Comparison of ENCODE assay signal across 33 mouse cellular contexts in the genomic region with DNA sequence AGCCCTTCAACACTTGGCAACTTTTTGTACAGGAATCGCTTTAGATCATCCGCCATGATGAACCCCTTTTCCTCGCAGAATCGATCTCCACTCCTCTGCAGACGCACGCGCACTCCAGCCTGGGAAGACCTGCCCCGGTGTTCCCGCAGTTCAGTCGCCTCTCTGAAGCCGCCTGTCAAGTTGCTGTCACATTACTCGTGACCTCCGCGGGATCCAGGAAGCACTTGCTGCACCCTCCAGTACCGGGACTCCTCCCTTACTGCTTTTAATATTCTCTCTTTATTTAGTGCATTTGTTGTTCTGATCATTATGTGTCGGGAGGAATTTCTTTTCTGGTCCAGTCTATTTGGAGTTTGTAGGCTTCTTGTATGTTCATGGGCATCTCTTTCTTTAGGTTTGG. TPM values are rescaled to one million over a fixed set of nuclear protein-coding genes. Genes with fewer than 3 reads are reported as not detected.
DNase-seq lines count a peak whose midpoint lies in the region; ATAC-seq lines count a peak whose summit lies in the region.
"Had no signal": no experiment of that assay in that cellular context is flagged by ENCODE, and none has a peak within 500 bp of the region (broad histone marks: within the 10 kb centered on the region; RNA-seq: fewer than 3 reads in every experiment).

No protein-coding gene starts in this region.

- DNase-seq in ES-CJ7 (ENCODE audit: low read depth, low spot score) (peak; percentile 17), R1 (ENCODE audit: low read depth, low spot score) (peak; percentile 31)

- peak; percentile 77 for ATAC-seq in common myeloid progenitor, adult 5-6 weeks (replicated peaks; ENCODE audit: low read depth, poor library complexity, severe bottlenecking)
- ATAC-seq in frontal cortex, adult (ENCODE audit: low TSS enrichment), result 0 out of 2 replicates have a peak, but pooled peaks have one; percentile 64
- ATAC-seq in inflammation-experienced regulatory T-cells, adult 6 months, result peak; percentile 54
- peak; percentile 87 for ATAC-seq in megakaryocyte progenitor cell, adult 5-6 weeks (replicated peaks; ENCODE audit: poor library complexity)
- ATAC-seq in neutrophil, adult 5-6 weeks (ENCODE audit: extremely low read depth, insufficient number of reproducible peaks, low FRiP score, poor library complexity, severe bottlenecking), result peak; percentile 75; the same call in 1 of the 2 replicates

RNA-seq across cellular contexts. Expression of gene Olfr670, which starts 12.2 kb away (rescaled TPM):
- not detected in 2 replicates for total RNA-seq in common myeloid progenitor, adult 5-6 weeks (2017)
- polyA plus RNA-seq in inflammation-experienced regulatory T-cells, adult 6 months (2017; shearing (Covaris generic)), result not detected
- not detected in 2 replicates for total RNA-seq in megakaryocyte progenitor cell, adult 5-6 weeks (2015)
- not detected in 2 replicates for total RNA-seq in megakaryocyte progenitor cell, adult 5-6 weeks (2017)
- not detected in 2 replicates for total RNA-seq in neutrophil, adult 5-6 weeks (2017)
- total RNA-seq: adrenal gland, adult 18-20 months; adrenal gland, postnatal 10 days; adrenal gland, postnatal 36 days; gastrocnemius, adult 2 months; gastrocnemius, postnatal 14 days; gastrocnemius, postnatal 4 days; heart, adult 18-20 months; heart, postnatal 10 days; heart, postnatal 36 days; hindbrain, postnatal 0 days had no signal
- polyA plus RNA-seq: C2C12; embryonic facial prominence, embryonic 12.5 days; embryonic facial prominence, embryonic 15.5 days; erythroblast, embryonic 14.5 days; forebrain, embryonic 10.5 days; forebrain, embryonic 13.5 days; forebrain, embryonic 16.5 days; frontal cortex, adult 2 months; heart, embryonic 12.5 days; heart, embryonic 15.5 days; hindbrain, embryonic 11.5 days; hindbrain, embryonic 14.5 days; hindbrain, postnatal 0 days; intestine, embryonic 14.5 days; intestine, postnatal 0 days; kidney, adult 2 months; Patski had no signal

RNA-seq across cellular contexts. Expression of gene Olfr669, which starts 16.2 kb away (rescaled TPM):
- total RNA-seq in common myeloid progenitor, adult 5-6 weeks (2017), result not detected in 2 replicates
- polyA plus RNA-seq in inflammation-experienced regulatory T-cells, adult 6 months (2017; shearing (Covaris generic)), result not detected
- total RNA-seq in megakaryocyte progenitor cell, adult 5-6 weeks (2015), result not detected in 2 replicates
- total RNA-seq in megakaryocyte progenitor cell, adult 5-6 weeks (2017), result not detected in 2 replicates
- 0.35 TPM in 1 of 2 replicates, not detected in the other for total RNA-seq in neutrophil, adult 5-6 weeks (2017)
- total RNA-seq: adrenal gland, adult 18-20 months; adrenal gland, postnatal 10 days; adrenal gland, postnatal 36 days; gastrocnemius, adult 2 months; gastrocnemius, postnatal 14 days; gastrocnemius, postnatal 4 days; heart, adult 18-20 months; heart, postnatal 10 days; heart, postnatal 36 days; hindbrain, postnatal 0 days had no signal
- polyA plus RNA-seq: C2C12; embryonic facial prominence, embryonic 12.5 days; erythroblast, embryonic 14.5 days; forebrain, embryonic 10.5 days; forebrain, embryonic 13.5 days; forebrain, embryonic 16.5 days; frontal cortex, adult 2 months; heart, embryonic 12.5 days; heart, embryonic 15.5 days; hindbrain, embryonic 11.5 days; hindbrain, embryonic 14.5 days; hindbrain, postnatal 0 days; intestine, embryonic 14.5 days; intestine, postnatal 0 days; kidney, adult 2 months; Patski had no signal

RNA-seq across cellular contexts. Expression of gene Olfr668, which starts 22.4 kb away (rescaled TPM):
- total RNA-seq in common myeloid progenitor, adult 5-6 weeks (2017), result not detected in 2 replicates
- polyA plus RNA-seq in inflammation-experienced regulatory T-cells, adult 6 months (2017; shearing (Covaris generic)), result not detected
- total RNA-seq in megakaryocyte progenitor cell, adult 5-6 weeks (2015), result not detected in 2 replicates
- not detected in 2 replicates for total RNA-seq in megakaryocyte progenitor cell, adult 5-6 weeks (2017)
- 0.12 TPM in 1 of 2 replicates, not detected in the other for total RNA-seq in neutrophil, adult 5-6 weeks (2017)
- total RNA-seq: adrenal gland, adult 18-20 months; adrenal gland, postnatal 10 days; adrenal gland, postnatal 36 days; gastrocnemius, adult 2 months; gastrocnemius, postnatal 14 days; gastrocnemius, postnatal 4 days; heart, adult 18-20 months; heart, postnatal 10 days; heart, postnatal 36 days; hindbrain, postnatal 0 days had no signal
- polyA plus RNA-seq: C2C12; embryonic facial prominence, embryonic 12.5 days; embryonic facial prominence, embryonic 15.5 days; erythroblast, embryonic 14.5 days; forebrain, embryonic 10.5 days; forebrain, embryonic 13.5 days; forebrain, embryonic 16.5 days; frontal cortex, adult 2 months; heart, embryonic 12.5 days; heart, embryonic 15.5 days; hindbrain, embryonic 11.5 days; hindbrain, embryonic 14.5 days; hindbrain, postnatal 0 days; intestine, embryonic 14.5 days; intestine, postnatal 0 days; kidney, adult 2 months; Patski had no signal

RNA-seq across cellular contexts. Expression of gene Olfr671, which starts 28.7 kb away (rescaled TPM):
- not detected in 2 replicates for total RNA-seq in common myeloid progenitor, adult 5-6 weeks (2017)
- not detected for polyA plus RNA-seq in inflammation-experienced regulatory T-cells, adult 6 months (2017; shearing (Covaris generic))
- total RNA-seq in megakaryocyte progenitor cell, adult 5-6 weeks (2015), result not detected in 2 replicates
- total RNA-seq in megakaryocyte progenitor cell, adult 5-6 weeks (2017), result not detected in 2 replicates
- total RNA-seq in neutrophil, adult 5-6 weeks (2017), result not detected in 2 replicates
- total RNA-seq: adrenal gland, adult 18-20 months; adrenal gland, postnatal 10 days; adrenal gland, postnatal 36 days; gastrocnemius, adult 2 months; gastrocnemius, postnatal 14 days; gastrocnemius, postnatal 4 days; heart, adult 18-20 months; heart, postnatal 10 days; heart, postnatal 36 days; hindbrain, postnatal 0 days had no signal
- polyA plus RNA-seq: C2C12; embryonic facial prominence, embryonic 12.5 days; erythroblast, embryonic 14.5 days; forebrain, embryonic 10.5 days; forebrain, embryonic 13.5 days; forebrain, embryonic 16.5 days; frontal cortex, adult 2 months; heart, embryonic 12.5 days; heart, embryonic 15.5 days; hindbrain, embryonic 11.5 days; hindbrain, embryonic 14.5 days; hindbrain, postnatal 0 days; intestine, embryonic 14.5 days; intestine, postnatal 0 days; kidney, adult 2 months; Patski had no signal

RNA-seq across cellular contexts. Expression of gene Olfr667, which starts 29.0 kb away (rescaled TPM):
- total RNA-seq in common myeloid progenitor, adult 5-6 weeks (2017), result not detected in 2 replicates
- not detected for polyA plus RNA-seq in inflammation-experienced regulatory T-cells, adult 6 months (2017; shearing (Covaris generic))
- not detected in 2 replicates for total RNA-seq in megakaryocyte progenitor cell, adult 5-6 weeks (2015)
- total RNA-seq in megakaryocyte progenitor cell, adult 5-6 weeks (2017), result not detected in 2 replicates
- total RNA-seq in neutrophil, adult 5-6 weeks (2017), result not detected in 2 replicates
- total RNA-seq: adrenal gland, adult 18-20 months; adrenal gland, postnatal 10 days; adrenal gland, postnatal 36 days; gastrocnemius, adult 2 months; gastrocnemius, postnatal 14 days; gastrocnemius, postnatal 4 days; heart, adult 18-20 months; heart, postnatal 10 days; heart, postnatal 36 days; hindbrain, postnatal 0 days had no signal
- polyA plus RNA-seq: C2C12; embryonic facial prominence, embryonic 12.5 days; embryonic facial prominence, embryonic 15.5 days; erythroblast, embryonic 14.5 days; forebrain, embryonic 10.5 days; forebrain, embryonic 13.5 days; forebrain, embryonic 16.5 days; frontal cortex, adult 2 months; heart, embryonic 12.5 days; heart, embryonic 15.5 days; hindbrain, embryonic 11.5 days; hindbrain, embryonic 14.5 days; hindbrain, postnatal 0 days; intestine, embryonic 14.5 days; intestine, postnatal 0 days; kidney, adult 2 months; Patski had no signal

Comparison
In these comparisons a context has a peak if more than half of its experiments do, and no peak if none do; other contexts are left out.
1. Peak in every context shown above with its lines: DNase-seq and ATAC-seq.